Comparison of ENCODE assay signal across 18 mouse cellular contexts in genomic region chr9:78559479-78559878, GRCm38 (mm10).
"Had no signal": no experiment of that assay in that cellular context is flagged by ENCODE, and none has a peak within 500 bp of the region (broad histone marks: within the 10 kb centered on the region; RNA-seq: fewer than 3 reads in every experiment).

No protein-coding gene starts in this region.

- H3K9me3 ChIP-seq: kidney, embryonic 15.5 days; limb, embryonic 12.5 days; limb, embryonic 15.5 days; neural tube, embryonic 12.5 days; neural tube, embryonic 15.5 days had no signal

- H3K9ac ChIP-seq: kidney, embryonic 15.5 days; limb, embryonic 12.5 days; limb, embryonic 15.5 days; neural tube, embryonic 12.5 days; neural tube, embryonic 15.5 days had no signal

- H3K4me3 ChIP-seq: kidney, embryonic 15.5 days; left cerebral cortex, adult 2 months; limb, embryonic 12.5 days; limb, embryonic 15.5 days; neural tube, embryonic 12.5 days; neural tube, embryonic 15.5 days had no signal

- H3K27me3 ChIP-seq: kidney, embryonic 15.5 days; limb, embryonic 12.5 days; limb, embryonic 15.5 days; neural tube, embryonic 12.5 days; neural tube, embryonic 15.5 days had no signal

- DNase-seq: kidney, adult 8-10 months; kidney, postnatal 10 days; kidney, postnatal 36 days; layer of hippocampus, postnatal 36 days; lung, adult 2 months; lung, postnatal 14 days; lung, postnatal 4 days; midbrain, embryonic 14.5 days; retina, postnatal 1 day; thymus, adult 18-20 months; thymus, postnatal 36 days had no signal

- H3K4me2 ChIP-seq: kidney, embryonic 15.5 days; limb, embryonic 12.5 days; limb, embryonic 15.5 days; midbrain, embryonic 11.5 days; neural tube, embryonic 12.5 days; neural tube, embryonic 15.5 days had no signal

- H3K4me1 ChIP-seq: kidney, embryonic 15.5 days; limb, embryonic 12.5 days; limb, embryonic 15.5 days; neural tube, embryonic 12.5 days; neural tube, embryonic 15.5 days had no signal

- H3K36me3 ChIP-seq: kidney, embryonic 15.5 days had no signal

- H3K27ac ChIP-seq: kidney, embryonic 15.5 days; left cerebral cortex, adult 2 months; limb, embryonic 12.5 days; limb, embryonic 15.5 days; neural tube, embryonic 12.5 days; neural tube, embryonic 15.5 days had no signal
